Mouse (Mus musculus) neural tube, embryonic 15.5 days (tissue): ENCODE measurements around the gene Gm17359. TPM values are rescaled to one million over a fixed set of nuclear protein-coding genes. Genes with fewer than 3 reads are reported as not detected.

Source experiments
- ATAC-seq: fragments of 200-750 bp; cut with Nextera tagmentation; 2 replicates; pipeline ENCODE4 v1.8.0; 2017; ENCODE audit warnings: mild to moderate bottlenecking, moderate TSS enrichment, moderate library complexity; ENCODE audit not compliant: low FRiP score
- H3K27ac ChIP-seq: fragments of 300-500 bp; sonication (generic); replicated peaks from 2 replicates; pipeline ENCODE4 v1.5.1; 2015; ENCODE audit warnings: mild to moderate bottlenecking, inconsistent platforms
- H3K27me3 ChIP-seq: fragments of 300-500 bp; sonication (generic); replicated peaks from 2 replicates; pipeline ENCODE4 v1.6.1; 2015; ENCODE audit warnings: inconsistent platforms
- H3K36me3 ChIP-seq: fragments of 300-500 bp; sonication (generic); 2 replicates; pipeline ENCODE4 v1.6.1; 2015; ENCODE audit warnings: inconsistent platforms
- H3K4me1 ChIP-seq: fragments of 300-500 bp; sonication (generic); 2 replicates; pipeline ENCODE4 v1.6.1; 2015; ENCODE audit warnings: inconsistent platforms
- H3K4me2 ChIP-seq: fragments of 300-500 bp; sonication (generic); 2 replicates; pipeline ENCODE4 v1.6.1; 2015; ENCODE audit warnings: inconsistent platforms, mild to moderate bottlenecking, moderate library complexity
- H3K4me3 ChIP-seq: fragments of 300-500 bp; sonication (generic); replicated peaks from 2 replicates; pipeline ENCODE4 v1.5.1; 2015; ENCODE audit warnings: mild to moderate bottlenecking, inconsistent platforms
- H3K9ac ChIP-seq: fragments of 300-500 bp; sonication (generic); replicated peaks from 2 replicates; pipeline ENCODE4 v1.6.1; 2015; ENCODE audit warnings: mild to moderate bottlenecking, inconsistent platforms
- H3K9me3 ChIP-seq: fragments of 300-500 bp; sonication (generic); replicated peaks from 2 replicates; pipeline ENCODE4 v1.6.1; 2016; ENCODE audit warnings: inconsistent platforms
- WGBS: fragments of 180-500 bp; shearing (Covaris S2); methylation state at CpG from one replicate; pipeline ENCODE4 v1.1.7; 2015; ENCODE audit warnings: mixed read lengths; 5-methylcytosine and 5-hydroxymethylcytosine counted together
- polyA plus RNA-seq: library from polyadenylated mRNA; unstranded; fragments of >200 nt; fragmentation: Nextera tagmentation; extraction: Ambion mirVana; gene quantifications from 2 replicates; pipeline ENCODE4 v1.2.1, GENCODE M21; 2015

Gene Gm17359
- polyA plus RNA-seq, 1 experiment from 2014 or later = not detected

- Histone ChIP-seq H3K9me3 (no peaks in the 10 kb centered on the region), H3K4me2 (no peak overlapping the region), H3K4me1 (no peaks in the 10 kb centered on the region), H3K4me3 (no peak overlapping the region), H3K27me3 (no peaks in the 10 kb centered on the region), H3K36me3 (peaks cover 47% of the 10 kb centered on the region), H3K27ac (no peak overlapping the region), H3K9ac (no peak overlapping the region)
- WGBS = 89% methylated on average over 3 of the region's 3 CpGs
- ATAC-seq = no peak
Measured at GRCm38 (mm10) chr3:79491614-79492013, 155.2 kb downstream of the Gm17359 start.

GRCm38 (mm10) chr3:79493064-79493463, 156.6 kb downstream of the Gm17359 start:
- Histone ChIP-seq H3K9ac (no peak overlapping the region), H3K9me3 (no peaks in the 10 kb centered on the region), H3K4me3 (no peak overlapping the region), H3K4me2 (no peak overlapping the region), H3K27ac (no peak overlapping the region), H3K27me3 (no peaks in the 10 kb centered on the region), H3K4me1 (no peaks in the 10 kb centered on the region), H3K36me3 (peaks cover 36% of the 10 kb centered on the region)
- 96% methylated on average over 10 of the region's 10 CpGs for WGBS
- ATAC-seq = no peak

- no peak overlapping the region for H3K27ac ChIP-seq
- no peak overlapping the region for H3K4me2 ChIP-seq
- no peak overlapping the region for H3K9ac ChIP-seq
- H3K4me3 ChIP-seq = no peak overlapping the region
- H3K36me3 ChIP-seq = peaks cover 32% of the 10 kb centered on the region
- no peaks in the 10 kb centered on the region for H3K9me3 ChIP-seq
- ATAC-seq = no peak
- 72% methylated on average over 8 of the region's 8 CpGs for WGBS
- H3K27me3 ChIP-seq = no peaks in the 10 kb centered on the region
- no peaks in the 10 kb centered on the region for H3K4me1 ChIP-seq
Measured at GRCm38 (mm10) chr3:79494028-79494427, 157.6 kb downstream of the Gm17359 start.

- WGBS = 76% methylated on average over 7 of the region's 7 CpGs
- Histone ChIP-seq H3K4me1 (no peaks in the 10 kb centered on the region), H3K9ac (no peak overlapping the region), H3K9me3 (no peaks in the 10 kb centered on the region), H3K4me3 (no peak overlapping the region), H3K4me2 (no peak overlapping the region), H3K36me3 (peaks cover 34% of the 10 kb centered on the region), H3K27me3 (no peaks in the 10 kb centered on the region), H3K27ac (no peak overlapping the region)
- ATAC-seq = no peak
Measured at GRCm38 (mm10) chr3:79495151-79495550, 158.7 kb downstream of the Gm17359 start.

GRCm38 (mm10) chr3:79496668-79497067, 160.2 kb downstream of the Gm17359 start:
- peaks cover 36% of the 10 kb centered on the region for H3K36me3 ChIP-seq
- ATAC-seq = no peak
- 86% methylated on average over 6 of the region's 6 CpGs for WGBS

GRCm38 (mm10) chr3:79500279-79500678, 163.8 kb downstream of the Gm17359 start:
- Histone ChIP-seq H3K9ac (no peak overlapping the region), H3K4me2 (no peak overlapping the region), H3K4me3 (no peak overlapping the region), H3K27ac (no peak overlapping the region), H3K9me3 (no peaks in the 10 kb centered on the region), H3K36me3 (peaks cover 15% of the 10 kb centered on the region), H3K27me3 (no peaks in the 10 kb centered on the region), H3K4me1 (no peaks in the 10 kb centered on the region)
- ATAC-seq = no peak
- 51% methylated on average over 10 of the region's 10 CpGs for WGBS

More at GRCm38 (mm10) chr3:79496668-79497067, 160.2 kb downstream of the Gm17359 start:
- H3K9ac ChIP-seq = no peak overlapping the region
- no peaks in the 10 kb centered on the region for H3K27me3 ChIP-seq
- H3K4me1 ChIP-seq = no peaks in the 10 kb centered on the region
- H3K4me3 ChIP-seq = no peak overlapping the region
- no peaks in the 10 kb centered on the region for H3K9me3 ChIP-seq
- no peak overlapping the region for H3K4me2 ChIP-seq
- H3K27ac ChIP-seq = no peak overlapping the region

- Histone ChIP-seq H3K4me2 (no peak overlapping the region), H3K27ac (no peak overlapping the region), H3K27me3 (no peaks in the 10 kb centered on the region), H3K4me3 (no peak overlapping the region), H3K36me3 (peaks cover 12% of the 10 kb centered on the region; the same call in 1 of the 2 replicates), H3K9ac (no peak overlapping the region), H3K4me1 (no peaks in the 10 kb centered on the region), H3K9me3 (no peaks in the 10 kb centered on the region)
- WGBS = 60% methylated on average over 2 of the region's 2 CpGs
- no peak for ATAC-seq
Measured at GRCm38 (mm10) chr3:79501166-79501728, 164.8 kb downstream of the Gm17359 start.

Other genes with a start within 250 kb of the Gm17359 start
- gene Rapgef2, start 50.1 kb upstream of the Gm17359 start, polyA plus RNA-seq = 10.9 and 11.2 TPM in 2 replicates
- gene Fnip2, start 231.1 kb downstream of the Gm17359 start, polyA plus RNA-seq = 5.6 and 7.3 TPM in 2 replicates